Mouse (Mus musculus) brain, embryonic 14.5 days (tissue): ENCODE data around the gene Ift74. TPM values are rescaled to one million over a fixed set of nuclear protein-coding genes. Genes with fewer than 3 reads are reported as not detected.

Source experiments
- DNase-seq: peaks from one replicate; pipeline ENCODE4 v3.0.0-alpha.2; 2011; ENCODE audit warnings: low read depth
- CTCF ChIP-seq: fragments of 200-500 bp; IDR thresholded peaks from 2 replicates; pipeline ENCODE4 v1.5.1; 2012; ENCODE audit warnings: inconsistent platforms, mild to moderate bottlenecking, moderate library complexity, borderline replicate concordance; ENCODE audit not compliant: insufficient read depth, insufficient read length; ENCODE audit errors: extremely low read depth
- POLR2A ChIP-seq: fragments of 200-500 bp; IDR thresholded peaks from 2 replicates; pipeline ENCODE4 v1.6.1; 2012; ENCODE audit warnings: mild to moderate bottlenecking, inconsistent platforms, borderline replicate concordance; ENCODE audit not compliant: poor library complexity, insufficient read depth, insufficient read length, severe bottlenecking; ENCODE audit errors: extremely low read depth
- polyA plus RNA-seq: library from polyadenylated mRNA; depleted of rRNA; stranded (reverse); fragments of >200 nt; gene quantifications from 2 replicates; pipeline ENCODE4 v1.2.3, GENCODE M21; 2012; rRNA removed

Gene Ift74
- polyA plus RNA-seq, 1 experiment, result 17.1 TPM

GRCm38 (mm10) chr4:94696368-94696767 lies 82.1 kb downstream of the Ift74 start:
- DNase-seq, result no peak
- no peak for TF ChIP-seq POLR2A
- TF ChIP-seq CTCF, result no peak

- no peak for DNase-seq
- TF ChIP-seq POLR2A, result no peak
Observed at GRCm38 (mm10) chr4:94711002-94711401, 96.7 kb downstream of the Ift74 start.

DNA sequence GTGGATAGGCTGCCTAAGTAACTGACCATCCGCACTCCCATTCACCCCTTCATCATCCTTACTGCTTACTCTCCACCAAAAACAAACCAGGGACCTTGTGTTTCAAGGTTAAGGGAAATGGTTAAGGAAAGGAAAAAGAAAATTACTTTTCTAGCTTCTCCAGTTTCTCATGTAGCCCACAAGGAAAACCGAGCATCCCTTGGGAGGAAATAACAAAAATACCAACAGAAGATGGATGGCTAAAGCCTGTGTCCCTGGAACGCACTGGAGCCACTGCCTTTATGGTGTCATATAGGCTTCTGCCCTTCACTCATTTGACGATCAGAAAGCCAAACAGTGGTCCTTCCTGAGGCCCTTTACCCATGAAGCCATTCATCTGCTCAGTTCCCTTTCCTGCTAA lies 97.1 kb downstream of the Ift74 start:
- no peak for DNase-seq
- TF ChIP-seq CTCF (no peak), POLR2A (no peak)

DNA sequence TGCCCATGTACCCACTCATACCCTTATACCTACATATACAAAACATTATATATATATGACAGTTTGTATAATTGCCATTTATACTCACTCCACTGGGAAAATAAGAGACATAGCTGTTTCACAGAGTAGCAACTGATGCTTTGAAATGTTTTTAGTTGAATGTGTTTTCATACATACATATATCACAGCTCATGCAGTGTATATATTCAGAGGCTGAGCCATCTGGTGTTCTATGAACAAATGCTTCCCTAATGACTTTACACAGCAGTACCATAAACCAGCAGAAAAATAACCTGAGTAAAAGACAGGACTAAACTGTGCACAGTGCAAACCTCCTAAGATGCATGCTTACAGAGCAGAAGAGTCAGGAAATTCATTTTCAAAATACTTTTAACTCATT lies 99.5 kb downstream of the Ift74 start:
- TF ChIP-seq POLR2A, result no peak
- TF ChIP-seq CTCF, result no peak
- DNase-seq, result no peak

DNA sequence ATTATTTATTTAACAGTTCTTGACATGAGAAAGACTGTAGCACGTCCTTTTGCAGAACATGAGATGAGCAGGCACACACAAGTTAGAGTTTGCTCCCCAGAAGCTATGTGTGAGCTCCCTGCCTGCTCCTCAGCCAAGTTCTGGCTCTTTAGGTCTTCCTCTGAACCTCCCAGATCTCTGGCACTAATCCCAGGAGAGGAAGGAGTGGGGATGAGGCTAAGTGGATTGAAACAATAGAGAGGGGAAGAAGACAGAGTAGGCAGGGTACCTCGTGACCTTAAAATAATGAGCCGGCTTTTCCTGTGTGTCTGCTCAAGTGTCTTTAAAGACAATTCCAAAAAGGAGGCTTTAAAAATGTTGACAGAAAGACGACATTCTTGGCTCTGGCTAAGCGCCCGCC lies 100.9 kb downstream of the Ift74 start:
- no peak for TF ChIP-seq CTCF
- peak; percentile 23 for DNase-seq

DNA sequence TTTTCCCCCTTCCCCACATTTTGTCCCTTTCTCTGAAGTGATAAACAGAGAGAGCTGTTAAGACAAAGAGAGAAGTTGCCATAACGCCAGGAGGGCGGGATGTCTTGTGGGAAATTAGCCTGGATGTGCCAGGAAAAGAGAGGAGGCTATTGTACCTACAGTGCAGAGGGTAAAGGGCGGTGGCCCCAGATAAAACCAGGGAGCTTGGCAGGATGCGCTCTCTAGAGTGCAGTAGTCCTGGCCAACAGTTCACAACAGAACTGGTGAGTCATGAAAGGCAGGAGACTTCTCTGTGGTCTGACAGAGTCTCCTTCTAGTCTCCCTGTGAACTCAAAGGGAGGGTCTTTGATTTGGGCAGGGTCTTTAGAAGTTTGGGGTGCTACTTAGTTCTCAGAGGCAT lies 111.5 kb downstream of the Ift74 start:
- TF ChIP-seq POLR2A (no peak), CTCF (no peak)
- DNase-seq, result no peak

GRCm38 (mm10) chr4:94732721-94733120 lies 118.4 kb downstream of the Ift74 start:
- no peak for DNase-seq
- no peak for TF ChIP-seq CTCF
- TF ChIP-seq POLR2A, result no peak

DNA sequence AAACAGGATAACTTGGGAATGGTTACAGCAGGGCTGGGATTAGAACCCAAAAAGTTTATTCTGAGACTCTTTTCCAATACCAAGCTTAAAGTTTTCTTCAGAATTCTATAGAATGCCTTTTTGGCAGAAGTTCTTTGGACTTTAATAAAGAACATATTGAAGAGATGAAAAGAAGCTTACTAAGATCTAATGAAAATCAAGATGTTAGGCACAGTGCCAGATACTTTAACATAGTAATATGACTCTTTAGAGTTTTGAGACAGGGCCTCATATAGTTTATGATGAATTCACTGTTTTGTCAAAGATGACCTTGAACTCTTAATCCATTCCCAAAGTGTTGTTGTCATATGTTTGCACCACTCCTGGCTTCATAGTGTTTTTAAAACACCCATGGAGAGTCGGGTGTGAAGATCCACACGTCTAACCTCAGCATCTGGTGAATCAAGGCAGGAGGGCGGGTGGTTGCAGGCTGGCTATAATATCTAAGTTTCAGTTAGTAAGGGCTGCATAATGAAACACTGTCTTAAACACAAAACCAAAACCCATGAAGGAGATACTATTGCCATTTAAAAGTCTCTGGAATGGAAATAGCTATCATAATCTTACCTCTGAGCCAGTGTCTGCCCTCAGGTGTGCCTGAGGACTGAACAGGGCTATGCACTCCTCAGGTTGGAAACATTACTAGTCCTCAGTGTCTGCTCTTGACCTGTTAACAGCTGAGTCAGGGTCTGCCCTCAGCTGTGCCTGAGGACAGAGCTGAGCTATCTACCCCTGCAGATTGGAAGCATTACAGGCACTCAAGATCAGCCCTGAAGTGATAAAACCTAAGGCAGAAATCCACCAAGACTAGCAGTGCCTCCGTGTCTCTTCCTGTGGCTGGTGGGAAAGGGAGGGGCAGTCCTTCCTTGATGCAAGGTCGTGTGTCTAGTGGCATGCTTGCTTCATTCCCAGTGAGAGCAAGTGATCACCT lies 123.3 kb downstream of the Ift74 start:
- TF ChIP-seq CTCF, result no peak
- no peak for TF ChIP-seq POLR2A
- DNase-seq, result no peak

- TF ChIP-seq POLR2A, result no peak
- no peak for TF ChIP-seq CTCF
- no peak for DNase-seq
Observed at GRCm38 (mm10) chr4:94738838-94739731, 124.8 kb downstream of the Ift74 start, which contains the start of gene Tek. Tek (plus strand) TSS chr4:94739289.

GRCm38 (mm10) chr4:94741824-94742223 lies 127.5 kb downstream of the Ift74 start:
- no peak for DNase-seq
- no peak for TF ChIP-seq POLR2A
- TF ChIP-seq CTCF, result no peak

Other genes starting within 250 kb of the Ift74 start
- 0.16 and 0.21 TPM in 2 replicates for gene Gm10306, start 57.9 kb upstream of the Ift74 start, polyA plus RNA-seq
- 14.7 and 15.0 TPM in 2 replicates for gene Caap1, start 57.7 kb upstream of the Ift74 start, polyA plus RNA-seq
- gene Plaa, start 11.2 kb upstream of the Ift74 start, polyA plus RNA-seq, result 49.7 and 54.8 TPM in 2 replicates
- not detected in 2 replicates for gene Lrrc19, start 35.7 kb downstream of the Ift74 start, polyA plus RNA-seq
- gene Tek, start 124.8 kb downstream of the Ift74 start, polyA plus RNA-seq, result 5.4 and 8.7 TPM in 2 replicates